Mouse (Mus musculus) olfactory bulb, adult 2 months (tissue): ENCODE data around the gene Slc38a7. TPM values are rescaled to one million over a fixed set of nuclear protein-coding genes. Genes with fewer than 3 reads are reported as not detected.
A peak's percentile ranks its signal among the peaks of the same experiment; 100 is the strongest.

Experiments used
- H3K27ac ChIP-seq: fragments of 200-500 bp; 2 replicates; pipeline ENCODE4 v1.5.1; 2012; ENCODE audit warnings: low read depth, low read length; ENCODE audit not compliant: insufficient read depth
- H3K4me1 ChIP-seq: fragments of 200-500 bp; 2 replicates; pipeline ENCODE4 v1.6.1; 2012; ENCODE audit warnings: low read length; ENCODE audit not compliant: control insufficient read depth, insufficient read depth
- H3K4me3 ChIP-seq: fragments of 200-500 bp; 2 replicates; pipeline ENCODE4 v1.5.1; 2012; ENCODE audit warnings: mild to moderate bottlenecking, low read depth, low read length, moderate library complexity; ENCODE audit not compliant: insufficient read depth
- CTCF ChIP-seq: fragments of 200-500 bp; IDR thresholded peaks from 2 replicates; pipeline ENCODE4 v1.5.1; 2012; ENCODE audit warnings: low read depth, mild to moderate bottlenecking, low read length, moderate library complexity; ENCODE audit not compliant: insufficient read depth
- POLR2A ChIP-seq: fragments of 200-500 bp; IDR thresholded peaks from 2 replicates; pipeline ENCODE4 v1.6.1; 2012; ENCODE audit warnings: mild to moderate bottlenecking, low read depth, low read length, moderate library complexity; ENCODE audit not compliant: insufficient read depth
- WGBS: fragments of 180-500 bp; shearing (Covaris S2); methylation state at CpG from one replicate; pipeline ENCODE4 v1.1.7; 2018; 5-methylcytosine and 5-hydroxymethylcytosine counted together
- polyA plus RNA-seq: library from polyadenylated mRNA; stranded (reverse); fragments of >200 nt; gene quantifications from 2 replicates; pipeline ENCODE4 v1.2.4, GENCODE M21; 2012; ENCODE audit warnings: low replicate concordance; ENCODE audit not compliant: missing spikeins, insufficient read depth, insufficient read length

Slc38a7 gene
- not detected in 2 replicates for polyA plus RNA-seq

- H3K4me3 ChIP-seq: peak within 1 kb of the TSS; percentile 82
- TF ChIP-seq CTCF: no peak
- no peak for TF ChIP-seq POLR2A
- peaks cover 8% of the 10 kb centered on the region for H3K4me1 ChIP-seq
- no peak within 1 kb of the TSS for H3K27ac ChIP-seq
- 6% methylated on average over 22 of the region's 22 CpGs for WGBS
Measured at GRCm38 (mm10) chr8:95853102-95853843, at the start of gene Slc38a7. TSS of gene Slc38a7 (minus strand) at chr8:95853539.

- WGBS: 54% methylated on average over 7 of the region's 7 CpGs
- TF ChIP-seq POLR2A: no peak
- no peak for TF ChIP-seq CTCF
- Histone ChIP-seq H3K27ac (no peak overlapping the region), H3K4me1 (no peaks in the 10 kb centered on the region), H3K4me3 (no peak overlapping the region)
Measured at GRCm38 (mm10) chr8:95901864-95902263, 48.5 kb upstream of the Slc38a7 start.

GRCm38 (mm10) chr8:95893701-95894100 lies 40.4 kb upstream of the Slc38a7 start:
- TF ChIP-seq POLR2A: no peak
- no peak overlapping the region for H3K4me3 ChIP-seq
- no peak overlapping the region for H3K27ac ChIP-seq
- H3K4me1 ChIP-seq: no peaks in the 10 kb centered on the region
- 86% methylated on average over 5 of the region's 5 CpGs for WGBS

GRCm38 (mm10) chr8:95888285-95889136 lies 35.2 kb upstream of the Slc38a7 start, which contains the start of gene Got2:
TSS of gene Got2 (minus strand) at chr8:95888547.
- TF ChIP-seq CTCF: peak; percentile 81
- no peak; the same call in 1 of the 2 replicates for TF ChIP-seq POLR2A
- WGBS: 7% methylated on average over 31 of the region's 31 CpGs

GRCm38 (mm10) chr8:95887578-95888284 lies 34.4 kb upstream of the Slc38a7 start:
- Histone ChIP-seq H3K4me3 (peak overlapping the region; percentile 70), H3K27ac (peak overlapping the region; percentile 89), H3K4me1 (peaks cover 7% of the 10 kb centered on the region)
- TF ChIP-seq POLR2A: peak; percentile 5; the same call in 1 of the 2 replicates
- TF ChIP-seq CTCF: no peak
- under 1% methylated on average over 38 of the region's 38 CpGs for WGBS

More at GRCm38 (mm10) chr8:95888285-95889136, 35.2 kb upstream of the Slc38a7 start, which contains the start of gene Got2:
- peak within 1 kb of the TSS; percentile 89 for H3K27ac ChIP-seq
- H3K4me1 ChIP-seq: peaks cover 5% of the 10 kb centered on the region
- H3K4me3 ChIP-seq: peak within 1 kb of the TSS; percentile 70

- TF ChIP-seq CTCF: no peak
- no peak for TF ChIP-seq POLR2A
- Histone ChIP-seq H3K4me3 (peak overlapping the region; percentile 70), H3K27ac (peak overlapping the region; percentile 89), H3K4me1 (peaks cover 10% of the 10 kb centered on the region)
- WGBS: 38% methylated on average over 17 of the region's 17 CpGs
Measured at GRCm38 (mm10) chr8:95886647-95887577, 33.6 kb upstream of the Slc38a7 start.

GRCm38 (mm10) chr8:95885966-95886365 lies 32.6 kb upstream of the Slc38a7 start:
- Histone ChIP-seq H3K4me3 (no peak overlapping the region), H3K4me1 (peaks cover 13% of the 10 kb centered on the region), H3K27ac (no peak overlapping the region)
- no peak for TF ChIP-seq POLR2A
- TF ChIP-seq CTCF: no peak
- 57% methylated on average over 5 of the region's 5 CpGs for whole genome bisulfite sequencing

- Histone ChIP-seq H3K4me1 (peaks cover 13% of the 10 kb centered on the region), H3K27ac (no peak overlapping the region), H3K4me3 (no peak overlapping the region)
- WGBS: 69% methylated on average over 5 of the region's 5 CpGs
- TF ChIP-seq CTCF (no peak), POLR2A (no peak)
Measured at GRCm38 (mm10) chr8:95885271-95885841, 32.0 kb upstream of the Slc38a7 start.
